Mouse (Mus musculus) kidney, postnatal 0 days (tissue): ENCODE data around the gene Tbxa2r. TPM values are rescaled to one million over a fixed set of nuclear protein-coding genes. Genes with fewer than 3 reads are reported as not detected.
A peak's percentile ranks its signal among the peaks of the same experiment; 100 is the strongest.

Experiments used
- ATAC-seq: fragments of 200-750 bp; cut with Nextera tagmentation; replicated peaks from 2 replicates; pipeline ENCODE4 v1.8.0; 2017; ENCODE audit warnings: low read depth, moderate number of reproducible peaks, moderate TSS enrichment, moderate library complexity; ENCODE audit not compliant: low FRiP score
- DNase-seq: peaks from one replicate; pipeline ENCODE4 v3.0.0-alpha.2; 2016; ENCODE audit warnings: low spot score
- H3K27ac ChIP-seq: fragments of 300-500 bp; sonication (generic); 2 replicates; pipeline ENCODE4 v1.5.1; 2014; ENCODE audit warnings: mild to moderate bottlenecking
- H3K27me3 ChIP-seq: fragments of 300-500 bp; sonication (generic); 2 replicates; pipeline ENCODE4 v1.6.1; 2014; ENCODE audit warnings: low read length, mixed read lengths; ENCODE audit not compliant: insufficient read depth
- H3K36me3 ChIP-seq: fragments of 300-500 bp; sonication (generic); 2 replicates; pipeline ENCODE4 v1.6.1; 2014; ENCODE audit warnings: low read length, mixed read lengths; ENCODE audit not compliant: insufficient read depth
- H3K4me1 ChIP-seq: fragments of 300-500 bp; sonication (generic); replicated peaks from 2 replicates; pipeline ENCODE4 v1.6.1; 2014; ENCODE audit warnings: antibody characterized with exemption, low read length, mixed read lengths; ENCODE audit not compliant: insufficient read depth
- H3K4me2 ChIP-seq: fragments of 300-500 bp; sonication (generic); 2 replicates; pipeline ENCODE4 v1.6.1; 2014; ENCODE audit warnings: mild to moderate bottlenecking, low read length, moderate library complexity, mixed read lengths
- H3K4me3 ChIP-seq: fragments of 300-500 bp; sonication (generic); replicated peaks from 2 replicates; pipeline ENCODE4 v1.5.1; 2014; ENCODE audit warnings: low read depth, low read length
- H3K9ac ChIP-seq: fragments of 300-500 bp; sonication (generic); 2 replicates; pipeline ENCODE4 v1.6.1; 2014; ENCODE audit warnings: low read depth, low read length
- H3K9me3 ChIP-seq: fragments of 300-500 bp; sonication (generic); replicated peaks from 2 replicates; pipeline ENCODE4 v1.6.1; 2016; ENCODE audit warnings: low read length, inconsistent platforms, mixed read lengths
- CTCF ChIP-seq: IDR thresholded peaks from 2 replicates; pipeline ENCODE4 v1.5.1; 2016; ENCODE audit warnings: antibody characterized with exemption, low read depth, mild to moderate bottlenecking, moderate library complexity
- WGBS: fragments of 180-500 bp; shearing (Covaris S2); extraction: QIAGEN DNeasy Blood & Tissue Kit; methylation state at CpG from one replicate; pipeline ENCODE4 v1.1.7; 2014; 5-methylcytosine and 5-hydroxymethylcytosine counted together
- polyA plus RNA-seq: library from polyadenylated mRNA; unstranded; fragments of >200 nt; fragmentation: Nextera tagmentation; extraction: Ambion mirVana; gene quantifications from 2 replicates; pipeline ENCODE4 v1.2.1, GENCODE M21; 2015

The Tbxa2r gene
- polyA plus RNA-seq, 1 experiment from 2014 or later = 16.1 TPM

GRCm38 (mm10) chr10:81365672-81366476 lies 37.3 kb downstream of the Tbxa2r start, which contains the start of gene 4930404N11Rik:
4930404N11Rik (minus strand) TSS chr10:81365816.
- DNase-seq (no peak), ATAC-seq (no peak; the same call in 1 of the 2 replicates)
- Histone ChIP-seq H3K4me1 (peaks cover 18% of the 10 kb centered on the region), H3K27ac (no peak within 1 kb of the TSS), H3K4me2 (peak within 1 kb of the TSS; percentile 52), H3K9me3 (no peaks in the 10 kb centered on the region), H3K27me3 (no peaks in the 10 kb centered on the region), H3K4me3 (no peak within 1 kb of the TSS; the same call in 1 of the 2 replicates), H3K9ac (peak within 1 kb of the TSS; percentile 39; the same call in 1 of the 2 replicates), H3K36me3 (peaks cover 41% of the 10 kb centered on the region)
- 45% methylated on average over 12 of the region's 12 CpGs for WGBS
- TF ChIP-seq CTCF = no peak

GRCm38 (mm10) chr10:81366477-81367206 lies 38.1 kb downstream of the Tbxa2r start:
- ATAC-seq (peak; percentile 19; the same call in 1 of the 2 replicates), DNase-seq (no peak)
- Histone ChIP-seq H3K9ac (no peak overlapping the region), H3K9me3 (no peaks in the 10 kb centered on the region), H3K27me3 (no peaks in the 10 kb centered on the region), H3K4me2 (no peak overlapping the region), H3K27ac (no peak overlapping the region), H3K4me1 (peaks cover 18% of the 10 kb centered on the region), H3K4me3 (no peak overlapping the region), H3K36me3 (peaks cover 49% of the 10 kb centered on the region)
- 72% methylated on average over 6 of the region's 6 CpGs for WGBS
- TF ChIP-seq CTCF = no peak

DNA sequence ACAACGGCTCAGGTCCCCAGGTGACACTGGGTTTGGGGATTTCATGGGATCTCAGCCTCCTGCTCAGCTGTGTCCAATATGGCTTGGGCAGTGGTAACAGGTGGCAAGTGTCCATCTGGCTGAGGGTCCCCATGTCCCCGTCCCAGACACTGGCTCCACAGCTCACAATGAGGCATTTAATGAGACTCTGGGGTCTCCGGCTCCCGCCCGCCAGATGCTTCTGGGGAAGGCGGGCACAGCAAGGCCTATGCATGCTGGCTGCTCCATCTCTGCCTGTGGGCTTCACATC lies 38.6 kb downstream of the Tbxa2r start:
- ATAC-seq = no peak
- H3K27me3 ChIP-seq = no peaks in the 10 kb centered on the region
- no peak overlapping the region for H3K4me3 ChIP-seq
- no peak overlapping the region for H3K9ac ChIP-seq
- no peak overlapping the region for H3K4me2 ChIP-seq
- 85% methylated on average over 6 of the region's 6 CpGs for WGBS
- TF ChIP-seq CTCF = no peak
- H3K9me3 ChIP-seq = no peaks in the 10 kb centered on the region
- H3K4me1 ChIP-seq = peaks cover 18% of the 10 kb centered on the region
- H3K27ac ChIP-seq = no peak overlapping the region
- no peak for DNase-seq
- H3K36me3 ChIP-seq = peaks cover 50% of the 10 kb centered on the region

DNA sequence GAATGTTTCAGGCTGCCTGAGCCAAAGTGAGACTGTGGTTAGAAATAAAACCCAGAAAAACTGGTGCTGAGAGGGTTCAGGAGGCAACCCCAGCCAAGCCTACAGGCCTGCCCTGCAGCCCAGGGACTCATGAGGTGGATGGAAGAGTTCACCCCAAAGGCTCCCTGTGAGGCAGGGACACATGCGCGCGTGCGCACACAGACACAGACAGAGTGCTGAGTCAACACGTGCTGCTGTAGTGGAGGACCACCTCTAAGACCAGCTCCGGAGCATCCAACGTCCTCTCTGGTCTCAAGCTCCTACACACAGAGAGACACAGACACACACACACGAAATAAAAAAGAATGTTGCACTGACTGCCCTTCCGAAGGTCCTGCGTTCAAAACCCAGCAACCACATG lies 46.8 kb downstream of the Tbxa2r start:
- Histone ChIP-seq H3K9me3 (no peaks in the 10 kb centered on the region), H3K4me2 (no peak overlapping the region)

DNA sequence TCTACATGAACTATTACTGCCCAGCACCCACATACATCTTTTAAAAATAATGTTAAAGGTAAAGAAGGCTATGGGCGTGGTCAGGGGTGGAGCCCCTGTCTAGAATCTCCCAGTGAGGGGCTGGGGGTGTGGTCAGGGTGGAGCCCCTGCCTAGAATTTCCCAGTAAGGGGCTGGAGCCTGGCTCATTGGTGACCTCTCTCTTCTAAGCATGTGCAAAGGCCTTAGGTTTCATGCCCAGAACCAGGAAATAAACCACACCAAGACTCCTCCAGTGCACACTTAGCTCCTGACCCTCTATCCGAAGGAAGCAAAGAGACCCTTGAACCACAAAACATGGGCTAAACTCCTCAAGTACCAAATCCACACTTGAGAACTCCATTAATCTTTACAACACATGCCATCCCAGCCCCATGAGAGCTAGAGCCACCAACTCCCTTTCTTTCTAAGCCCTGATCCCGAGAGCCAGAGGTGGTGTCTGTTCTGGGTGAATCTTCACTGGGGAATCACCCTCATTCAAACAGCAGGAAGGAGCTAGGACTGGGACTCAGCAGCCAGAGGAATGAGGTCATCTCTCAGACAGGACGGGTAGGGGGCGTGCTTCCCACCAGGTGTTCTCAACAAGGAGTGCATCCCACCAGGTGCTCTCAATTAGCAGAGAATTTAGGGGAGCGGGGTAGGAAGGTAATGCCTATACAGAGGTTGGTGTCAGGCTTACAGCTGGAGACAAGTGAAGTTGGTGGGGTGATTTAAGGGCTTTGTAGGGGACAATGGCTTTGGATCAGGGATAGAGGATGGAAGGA lies 48.2 kb downstream of the Tbxa2r start:
- H3K9me3 ChIP-seq = no peaks in the 10 kb centered on the region
- H3K4me3 ChIP-seq = peak overlapping the region; percentile 77
- H3K9ac ChIP-seq = peak overlapping the region; percentile 82; the same call in 1 of the 2 replicates
- H3K36me3 ChIP-seq = peaks cover 18% of the 10 kb centered on the region; the same call in 1 of the 2 replicates
- peak overlapping the region; percentile 65 for H3K27ac ChIP-seq
- peak overlapping the region; percentile 82 for H3K4me2 ChIP-seq
- peaks cover 12% of the 10 kb centered on the region for H3K4me1 ChIP-seq
- no peaks in the 10 kb centered on the region for H3K27me3 ChIP-seq
- no peak for DNase-seq
- ATAC-seq = no peak
- TF ChIP-seq CTCF = peak; percentile 34
- WGBS = 29% methylated on average over 6 of the region's 6 CpGs

More for the DNA sequence above, 46.8 kb downstream of the Tbxa2r start:
- Histone ChIP-seq H3K27ac (no peak overlapping the region), H3K27me3 (no peaks in the 10 kb centered on the region), H3K9ac (no peak overlapping the region), H3K4me1 (peaks cover 12% of the 10 kb centered on the region), H3K36me3 (peaks cover 32% of the 10 kb centered on the region), H3K4me3 (no peak overlapping the region)
- ATAC-seq = no peak
- 95% methylated on average over 10 of the region's 10 CpGs for whole genome bisulfite sequencing
- DNase-seq = no peak
- no peak for TF ChIP-seq CTCF

GRCm38 (mm10) chr10:81377362-81377664 lies 48.8 kb downstream of the Tbxa2r start:
- Histone ChIP-seq H3K36me3 (peaks cover 18% of the 10 kb centered on the region; the same call in 1 of the 2 replicates), H3K27me3 (no peaks in the 10 kb centered on the region), H3K27ac (peak overlapping the region; percentile 65; the same call in 1 of the 2 replicates), H3K9me3 (no peaks in the 10 kb centered on the region), H3K9ac (peak overlapping the region; percentile 82), H3K4me2 (peak overlapping the region; percentile 82), H3K4me1 (peaks cover 12% of the 10 kb centered on the region), H3K4me3 (peak overlapping the region; percentile 77)
- no peak for ATAC-seq
- DNase-seq = no peak
- TF ChIP-seq CTCF = no peak
- WGBS = 27% methylated on average over 2 of the region's 2 CpGs
